ENCODE assay signal across 8 mouse cellular contexts in genomic region chr6:136518537-136519246, GRCm38 (mm10). TPM values are rescaled to one million over a fixed set of nuclear protein-coding genes. Genes with fewer than 3 reads are reported as not detected.
DNase-seq lines count a peak whose midpoint lies in the region; ATAC-seq and TF ChIP-seq lines count a peak whose summit lies in the region.

No protein-coding gene starts in this region.

- no peak for TF ChIP-seq CTCF in E14TG2a.4 (conservative IDR thresholded peaks at IDR 0.05; ENCODE audit: low read length)

- H3K9me3 ChIP-seq in E14TG2a.4 (ENCODE audit: low read length), result peaks cover 61% of the 10 kb centered on the region
- H3K9me3 ChIP-seq in forebrain, embryonic 11.5 days (ENCODE audit: control insufficient read depth, low read length), result peaks cover 9% of the 10 kb centered on the region; the same call in 1 of the 2 replicates
- peaks cover 8% of the 10 kb centered on the region for H3K9me3 ChIP-seq in heart, embryonic 16.5 days (replicated peaks; ENCODE audit: control insufficient read depth, low read length)
- 0 out of 2 replicates have a peak, but pooled peaks cover 8% of the 10 kb centered on the region for H3K9me3 ChIP-seq in liver, embryonic 13.5 days (replicated peaks)
- no peaks in the 10 kb centered on the region; the same call in 1 of the 2 replicates for H3K9me3 ChIP-seq in stomach, embryonic 14.5 days (ENCODE audit: control insufficient read depth, low read depth, low read length)

- H3K9ac ChIP-seq in forebrain, embryonic 11.5 days (ENCODE audit: low read length), result peak overlapping the region; percentile 77
- peak overlapping the region; percentile 78 for H3K9ac ChIP-seq in heart, embryonic 16.5 days (ENCODE audit: low read length)
- H3K9ac ChIP-seq in liver, embryonic 13.5 days, result peak overlapping the region; percentile 77
- peak overlapping the region; percentile 41; the same call in 1 of the 2 replicates for H3K9ac ChIP-seq in stomach, embryonic 14.5 days (replicated peaks; ENCODE audit: low read depth, low read length)

- under 1% methylated on average over 59 of the region's 59 CpGs for WGBS in forebrain, embryonic 11.5 days
- under 1% methylated on average over 59 of the region's 59 CpGs for WGBS in heart, embryonic 16.5 days
- under 1% methylated on average over 59 of the region's 59 CpGs for WGBS in liver, embryonic 13.5 days (ENCODE audit: insufficient replicate concordance)
- under 1% methylated on average over 59 of the region's 59 CpGs for WGBS in stomach, embryonic 14.5 days

- H3K4me3 ChIP-seq in E14TG2a.4 (replicated peaks; ENCODE audit: low read length), result peak overlapping the region; percentile 74
- H3K4me3 ChIP-seq in forebrain, embryonic 11.5 days (ENCODE audit: low read depth, low read length), result peak overlapping the region; percentile 61
- peak overlapping the region; percentile 71 for H3K4me3 ChIP-seq in heart, embryonic 16.5 days (ENCODE audit: low read length)
- peak overlapping the region; percentile 71 for H3K4me3 ChIP-seq in liver, embryonic 13.5 days (replicated peaks)
- peak overlapping the region; percentile 52 for H3K4me3 ChIP-seq in stomach, embryonic 14.5 days (ENCODE audit: low read depth, low read length)

- no peaks in the 10 kb centered on the region for H3K27me3 ChIP-seq in E14TG2a.4 (ENCODE audit: insufficient read depth, low read length)
- no peaks in the 10 kb centered on the region for H3K27me3 ChIP-seq in forebrain, embryonic 11.5 days (ENCODE audit: control insufficient read depth, insufficient read depth, low read length)
- H3K27me3 ChIP-seq in heart, embryonic 16.5 days (ENCODE audit: control insufficient read depth, insufficient read depth, low read length), result no peaks in the 10 kb centered on the region
- no peaks in the 10 kb centered on the region for H3K27me3 ChIP-seq in liver, embryonic 13.5 days
- no peaks in the 10 kb centered on the region for H3K27me3 ChIP-seq in stomach, embryonic 14.5 days (ENCODE audit: control insufficient read depth, insufficient read depth, low read length)

- H3K4me1 ChIP-seq in E14TG2a.4 (replicated peaks; ENCODE audit: low read depth, low read length), result peaks cover 24% of the 10 kb centered on the region
- no peaks in the 10 kb centered on the region for H3K4me1 ChIP-seq in forebrain, embryonic 11.5 days (replicated peaks; ENCODE audit: control insufficient read depth, insufficient read depth, low read length)
- H3K4me1 ChIP-seq in heart, embryonic 16.5 days (ENCODE audit: control insufficient read depth, insufficient read depth, low read length), result peaks cover 8% of the 10 kb centered on the region
- H3K4me1 ChIP-seq in liver, embryonic 13.5 days (replicated peaks), result peaks cover 43% of the 10 kb centered on the region
- H3K4me1 ChIP-seq in stomach, embryonic 14.5 days (ENCODE audit: control insufficient read depth, insufficient read depth, low read length), result 0 out of 2 replicates have a peak, but pooled peaks cover 3% of the 10 kb centered on the region

- peak; percentile 98 for DNase-seq in c-Kit-positive CD71-positive TER-119-positive erythroid progenitor cells, embryonic 14.5 days (ENCODE audit: low spot score)
- DNase-seq in forebrain, embryonic 11.5 days (ENCODE audit: low spot score), result peak; percentile 96
- peak; percentile 98 for DNase-seq in kidney, postnatal 25 days
- peak; percentile 96 for DNase-seq in liver, embryonic 13.5 days
- peak; percentile 95 to 97 for DNase-seq in natural killer cell, adult 2 months (ENCODE audit: low spot score in 2 of 2)

- H3K4me2 ChIP-seq in forebrain, embryonic 11.5 days (ENCODE audit: low read depth, low read length, severe bottlenecking), result peak overlapping the region; percentile 39; the same call in 1 of the 2 replicates
- H3K4me2 ChIP-seq in heart, embryonic 16.5 days (ENCODE audit: low read depth, low read length), result peak overlapping the region; percentile 58
- peak overlapping the region; percentile 64 for H3K4me2 ChIP-seq in liver, embryonic 13.5 days
- H3K4me2 ChIP-seq in stomach, embryonic 14.5 days (replicated peaks; ENCODE audit: low read depth, low read length), result peak overlapping the region; percentile 28

- peaks cover 6% of the 10 kb centered on the region; the same call in 1 of the 2 replicates for H3K36me3 ChIP-seq in E14TG2a.4 (ENCODE audit: insufficient read depth, low read length)
- H3K36me3 ChIP-seq in forebrain, embryonic 11.5 days (ENCODE audit: control insufficient read depth, insufficient read depth, low read length), result peaks cover 4% of the 10 kb centered on the region
- H3K36me3 ChIP-seq in heart, embryonic 16.5 days (ENCODE audit: control insufficient read depth, insufficient read depth), result no peaks in the 10 kb centered on the region
- peaks cover 15% of the 10 kb centered on the region for H3K36me3 ChIP-seq in liver, embryonic 13.5 days
- peaks cover 4% of the 10 kb centered on the region; the same call in 1 of the 2 replicates for H3K36me3 ChIP-seq in stomach, embryonic 14.5 days (ENCODE audit: control insufficient read depth, insufficient read depth, low read length)

- peak overlapping the region; percentile 95 for H3K27ac ChIP-seq in forebrain, embryonic 11.5 days (ENCODE audit: low read depth, low read length)
- peak overlapping the region; percentile 97 for H3K27ac ChIP-seq in heart, embryonic 16.5 days (ENCODE audit: low read length)
- H3K27ac ChIP-seq in liver, embryonic 13.5 days, result peak overlapping the region; percentile 97
- H3K27ac ChIP-seq in stomach, embryonic 14.5 days (ENCODE audit: low read length), result peak overlapping the region; percentile 91

- peak; percentile 98 for ATAC-seq in forebrain, embryonic 11.5 days (replicated peaks; ENCODE audit: low FRiP score)
- ATAC-seq in heart, embryonic 16.5 days (replicated peaks; ENCODE audit: extremely low read depth, insufficient read depth, low FRiP score), result peak; percentile 97
- peak; percentile 95 for ATAC-seq in liver, embryonic 13.5 days (ENCODE audit: low read depth)
- ATAC-seq in stomach, embryonic 14.5 days (ENCODE audit: insufficient number of reproducible peaks, insufficient read depth, low FRiP score, low read depth), result peak; percentile 97

RNA-seq across cellular contexts. Expression of gene Atf7ip, which starts 12.7 kb away (rescaled TPM):
- polyA plus RNA-seq in forebrain, embryonic 11.5 days (2014; fragmentation: Nextera tagmentation; extraction: Ambion mirVana), result 57.8 and 66.6 TPM in 2 replicates
- polyA plus RNA-seq in heart, embryonic 16.5 days (2015; fragmentation: Nextera tagmentation; extraction: Ambion mirVana), result 27.9 and 31.4 TPM in 2 replicates
- 12.5 and 16.6 TPM in 2 replicates for polyA plus RNA-seq in liver, embryonic 13.5 days (2015; fragmentation: Nextera tagmentation; extraction: Ambion mirVana)
- 49.9 and 59.3 TPM in 2 replicates for polyA plus RNA-seq in stomach, embryonic 14.5 days (2014; fragmentation: Nextera tagmentation; extraction: Ambion mirVana)

Comparison
In these comparisons a context has a peak if more than half of its experiments do, and no peak if none do; other contexts are left out.
1. Peak in every context shown above with its lines: DNase-seq, ATAC-seq, H3K4me3 ChIP-seq and H3K27ac ChIP-seq.